Mouse (Mus musculus) lung, postnatal 14 days (tissue): ENCODE data around the gene Gk5.
"Not testable (repeated sequence)": the region's sequence is repeated elsewhere in the genome, so short reads cannot be mapped to it uniquely, and the experiment has no call there.

ENCODE experiments used
- DNase-seq: peaks from one replicate; pipeline ENCODE4 v3.0.0; 2021

The Gk5 gene

GRCm38 (mm10) chr9:96118861-96119772 is at the start of gene Gk5:
Gene Gk5 (plus strand): TSS chr9:96119362.
- DNase-seq, result peak; percentile 100

GRCm38 (mm10) chr9:96078752-96079315 is 40.3 kb upstream of the Gk5 start:
- no peak for DNase-seq

GRCm38 (mm10) chr9:96085293-96085692 is 33.9 kb upstream of the Gk5 start:
- DNase-seq, result no peak

GRCm38 (mm10) chr9:96087671-96088070 is 31.5 kb upstream of the Gk5 start:
- no peak for DNase-seq

- not testable (repeated sequence) for DNase-seq
Measured at GRCm38 (mm10) chr9:96088456-96088855, 30.7 kb upstream of the Gk5 start.

GRCm38 (mm10) chr9:96092637-96093036 is 26.5 kb upstream of the Gk5 start:
- not testable (repeated sequence) for DNase-seq

- DNase-seq, result no peak
Measured at GRCm38 (mm10) chr9:96093221-96093620, 25.9 kb upstream of the Gk5 start.

- DNase-seq, result no peak
Measured at GRCm38 (mm10) chr9:96094341-96094740, 24.8 kb upstream of the Gk5 start.

GRCm38 (mm10) chr9:96095192-96095591 is 24.0 kb upstream of the Gk5 start:
- no peak for DNase-seq

- no peak for DNase-seq
Measured at GRCm38 (mm10) chr9:96102846-96103245, 16.3 kb upstream of the Gk5 start.

- DNase-seq, result no peak
Measured at GRCm38 (mm10) chr9:96112879-96113361, 6.2 kb upstream of the Gk5 start.

- DNase-seq, result no peak
Measured at GRCm38 (mm10) chr9:96116801-96117200, 2.4 kb upstream of the Gk5 start.

GRCm38 (mm10) chr9:96118216-96118615 is 946 bp upstream of the Gk5 start:
- no peak for DNase-seq

GRCm38 (mm10) chr9:96127972-96128371 is 8.8 kb downstream of the Gk5 start:
- DNase-seq, result no peak

- DNase-seq, result no peak
Measured at GRCm38 (mm10) chr9:96132956-96133603, 13.9 kb downstream of the Gk5 start.

GRCm38 (mm10) chr9:96134470-96134869 is 15.3 kb downstream of the Gk5 start:
- no peak for DNase-seq

GRCm38 (mm10) chr9:96134916-96135315 is 15.8 kb downstream of the Gk5 start:
- DNase-seq, result peak; percentile 49

- no peak for DNase-seq
Measured at GRCm38 (mm10) chr9:96135461-96135860, 16.3 kb downstream of the Gk5 start.

GRCm38 (mm10) chr9:96138958-96139357 is 19.8 kb downstream of the Gk5 start:
- DNase-seq, result no peak

GRCm38 (mm10) chr9:96139876-96140275 is 20.7 kb downstream of the Gk5 start:
- no peak for DNase-seq

- DNase-seq, result no peak
Measured at GRCm38 (mm10) chr9:96140931-96141330, 21.8 kb downstream of the Gk5 start.

GRCm38 (mm10) chr9:96142499-96142898 is 23.3 kb downstream of the Gk5 start:
- no peak for DNase-seq

- DNase-seq, result no peak
Measured at GRCm38 (mm10) chr9:96143633-96144032, 24.5 kb downstream of the Gk5 start.

- DNase-seq, result no peak
Measured at GRCm38 (mm10) chr9:96144883-96145282, 25.7 kb downstream of the Gk5 start.
